Mouse (Mus musculus) lung, postnatal 14 days (tissue): ENCODE data around the gene Btbd9.

Experiments
- DNase-seq: peaks from one replicate; pipeline ENCODE4 v3.0.0; 2021

Btbd9 gene

GRCm38 (mm10) chr17:30237600-30237999 is 338.7 kb downstream of the Btbd9 start:
- peak; percentile 27 for DNase-seq

- no peak for DNase-seq
Observed at GRCm38 (mm10) chr17:30236611-30237010, 339.7 kb downstream of the Btbd9 start.

- no peak for DNase-seq
Observed at GRCm38 (mm10) chr17:30235380-30235779, 340.9 kb downstream of the Btbd9 start.

GRCm38 (mm10) chr17:30232698-30233097 is 343.6 kb downstream of the Btbd9 start:
- DNase-seq: no peak

- no peak for DNase-seq
Observed at GRCm38 (mm10) chr17:30231483-30231882, 344.8 kb downstream of the Btbd9 start.

GRCm38 (mm10) chr17:30230428-30230827 is 345.9 kb downstream of the Btbd9 start:
- peak; percentile 57 for DNase-seq

GRCm38 (mm10) chr17:30228439-30229215 is 347.7 kb downstream of the Btbd9 start:
- no peak for DNase-seq

GRCm38 (mm10) chr17:30225030-30225740 is 351.1 kb downstream of the Btbd9 start:
- DNase-seq: no peak

- DNase-seq: no peak
Observed at GRCm38 (mm10) chr17:30222837-30223236, 353.5 kb downstream of the Btbd9 start.

- no peak for DNase-seq
Observed at GRCm38 (mm10) chr17:30222361-30222760, 353.9 kb downstream of the Btbd9 start.

GRCm38 (mm10) chr17:30221677-30222076 is 354.6 kb downstream of the Btbd9 start:
- no peak for DNase-seq

- DNase-seq: no peak
Observed at GRCm38 (mm10) chr17:30215741-30216140, 360.5 kb downstream of the Btbd9 start.

- DNase-seq: no peak
Observed at GRCm38 (mm10) chr17:30214393-30214792, 361.9 kb downstream of the Btbd9 start.

GRCm38 (mm10) chr17:30213371-30213770 is 362.9 kb downstream of the Btbd9 start:
- no peak for DNase-seq

GRCm38 (mm10) chr17:30212647-30213046 is 363.6 kb downstream of the Btbd9 start:
- DNase-seq: no peak

- no peak for DNase-seq
Observed at GRCm38 (mm10) chr17:30210936-30211335, 365.4 kb downstream of the Btbd9 start.

- no peak for DNase-seq
Observed at GRCm38 (mm10) chr17:30210262-30210661, 366.0 kb downstream of the Btbd9 start.

- DNase-seq: no peak
Observed at GRCm38 (mm10) chr17:30205062-30205825, 371.0 kb downstream of the Btbd9 start.

GRCm38 (mm10) chr17:30200283-30200682 is 376.0 kb downstream of the Btbd9 start:
- peak; percentile 32 for DNase-seq

GRCm38 (mm10) chr17:30199374-30200247 is 376.7 kb downstream of the Btbd9 start:
- DNase-seq: no peak

- no peak for DNase-seq
Observed at GRCm38 (mm10) chr17:30198422-30198821, 377.9 kb downstream of the Btbd9 start.

- DNase-seq: no peak
Observed at GRCm38 (mm10) chr17:30197280-30198030, 378.8 kb downstream of the Btbd9 start.
